Mouse (Mus musculus): Measurements from ENCODE around the gene Krtap7-1. TPM values are rescaled to one million over a fixed set of nuclear protein-coding genes. Genes with fewer than 3 reads are reported as not detected.

Gene Krtap7-1
- polyA plus RNA-seq (2012; rRNA removed; ENCODE audit: low replicate concordance), result not detected in 2 replicates

DNA sequence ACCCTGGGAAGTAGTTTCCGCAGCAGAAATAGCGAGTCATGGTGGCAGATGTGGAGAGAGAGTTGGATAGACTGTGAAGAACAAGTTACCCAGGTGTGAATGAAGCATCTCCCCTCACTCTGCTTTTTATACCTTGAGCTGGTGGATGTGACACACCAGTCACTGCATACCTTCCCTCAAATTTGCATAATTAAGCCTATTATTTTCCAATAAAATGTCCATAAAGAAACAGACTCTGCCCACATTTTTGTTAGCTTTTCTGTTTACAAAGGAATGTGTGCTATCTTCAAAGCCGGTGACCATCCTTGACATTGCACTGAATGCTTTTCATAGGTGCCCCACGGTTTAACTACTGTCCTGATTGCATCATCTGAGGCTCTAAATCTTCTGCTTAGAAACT lies at the start of gene Krtap7-1:
TSS of gene Krtap7-1 (minus strand) at position 101 of the 400 bp plus-strand sequence.

DNA sequence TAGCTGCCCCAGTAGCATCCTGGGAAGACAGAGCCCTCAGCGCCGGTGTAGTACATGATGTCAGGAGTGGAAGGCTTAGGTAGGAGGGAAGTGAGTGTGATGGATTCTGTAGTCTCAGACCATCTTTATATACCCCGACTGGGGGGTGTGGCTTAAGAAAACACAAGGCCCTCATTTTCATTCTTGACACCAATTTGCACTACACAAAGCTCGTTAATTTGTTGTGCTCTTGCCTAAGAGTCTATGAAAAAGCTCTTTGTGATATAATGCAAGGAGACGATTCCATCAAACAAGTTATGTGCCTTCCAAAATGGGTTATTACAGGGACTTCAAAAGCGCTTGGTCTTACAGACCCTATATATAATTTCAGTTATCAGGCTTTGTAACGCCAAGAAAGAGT lies 20.3 kb downstream of the Krtap7-1 start, which contains the start of gene Krtap8-1:
TSS of gene Krtap8-1 (minus strand) at position 101 of the 400 bp plus-strand sequence.

Other genes with a start within 250 kb of the Krtap7-1 start
- gene Krtap21-1, start 104.5 kb downstream of the Krtap7-1 start, polyA plus RNA-seq (2012; rRNA removed; ENCODE audit: low replicate concordance), result not detected in 2 replicates
- gene Krtap6-2, start 88.2 kb downstream of the Krtap7-1 start, polyA plus RNA-seq (2012; rRNA removed; ENCODE audit: low replicate concordance), result not detected in 2 replicates
- gene Krtap8-1, start 20.4 kb downstream of the Krtap7-1 start, polyA plus RNA-seq (2012; rRNA removed; ENCODE audit: low replicate concordance), result not detected in 2 replicates
- gene Krtap11-1, start 62.9 kb upstream of the Krtap7-1 start, polyA plus RNA-seq (2012; rRNA removed; ENCODE audit: low replicate concordance), result not detected in 2 replicates